Mouse (Mus musculus) spleen, adult 2 months (tissue): ENCODE results near the gene Klf2. TPM values are rescaled to one million over a fixed set of nuclear protein-coding genes. Genes with fewer than 3 reads are reported as not detected.

ENCODE experiments used
- DNase-seq, 2 experiments: peaks; one replicate each; pipeline versions ENCODE4 v3.0.0 to v3.0.0-alpha.2; 2012 to 2021; ENCODE audit warnings: low spot score in 2 of 2, low read depth in 1 of 2
- H3K27ac ChIP-seq: fragments of 200-500 bp; 2 replicates; pipeline ENCODE4 v1.5.1; 2012; ENCODE audit warnings: low read length, inconsistent platforms; ENCODE audit not compliant: insufficient read depth
- H3K27me3 ChIP-seq: fragments of 200-500 bp; 2 replicates; pipeline ENCODE4 v1.6.1; 2012; ENCODE audit warnings: mild to moderate bottlenecking, moderate library complexity, low read length, inconsistent platforms; ENCODE audit not compliant: control insufficient read depth, insufficient read depth
- H3K36me3 ChIP-seq: fragments of 200-500 bp; 2 replicates; pipeline ENCODE4 v1.6.1; 2012; ENCODE audit warnings: mild to moderate bottlenecking, low read length, inconsistent platforms; ENCODE audit not compliant: control insufficient read depth, insufficient read depth
- H3K4me1 ChIP-seq: fragments of 200-500 bp; 2 replicates; pipeline ENCODE4 v1.6.1; 2011; ENCODE audit warnings: inconsistent platforms; ENCODE audit not compliant: control insufficient read depth, insufficient read depth, insufficient read length
- H3K4me3 ChIP-seq: fragments of 200-500 bp; 2 replicates; pipeline ENCODE4 v1.5.1; 2011; ENCODE audit warnings: mild to moderate bottlenecking, inconsistent platforms; ENCODE audit not compliant: insufficient read depth, insufficient read length; ENCODE audit errors: extremely low read depth
- CTCF ChIP-seq: fragments of 200-500 bp; IDR thresholded peaks from 2 replicates; pipeline ENCODE4 v1.5.1; 2011; ENCODE audit warnings: mild to moderate bottlenecking, inconsistent platforms; ENCODE audit not compliant: insufficient read depth, insufficient read length, insufficient replicate concordance; ENCODE audit errors: extremely low read depth
- POLR2A ChIP-seq: fragments of 200-500 bp; IDR thresholded peaks from 2 replicates; pipeline ENCODE4 v1.6.1; 2011; ENCODE audit warnings: low read depth, low read length, inconsistent platforms
- WGBS: fragments of 180-500 bp; shearing (Covaris S2); methylation state at CpG from one replicate; pipeline ENCODE4 v1.1.7; 2018; 5-methylcytosine and 5-hydroxymethylcytosine counted together
- polyA plus RNA-seq: library from polyadenylated mRNA; depleted of rRNA; stranded (reverse); fragments of >200 nt; gene quantifications from 2 replicates; pipeline ENCODE4 v1.2.3, GENCODE M21; 2012

The Klf2 gene
- polyA plus RNA-seq, 1 experiment: 219 TPM

- Histone ChIP-seq H3K36me3 (no peaks in the 10 kb centered on the region), H3K27ac (no peak overlapping the region), H3K4me1 (peaks cover 12% of the 10 kb centered on the region), H3K27me3 (no peaks in the 10 kb centered on the region), H3K4me3 (no peak overlapping the region)
- no peak for DNase-seq
- TF ChIP-seq POLR2A: no peak
- TF ChIP-seq CTCF: no peak
Measured at GRCm38 (mm10) chr8:72293309-72293708, 25.5 kb upstream of the Klf2 start.

- no peak for DNase-seq
- no peak for TF ChIP-seq CTCF
- TF ChIP-seq POLR2A: no peak
- H3K36me3 ChIP-seq: no peaks in the 10 kb centered on the region
- WGBS: 34% methylated on average over 3 of the region's 3 CpGs
- peaks cover 12% of the 10 kb centered on the region for H3K4me1 ChIP-seq
- no peak overlapping the region for H3K4me3 ChIP-seq
- H3K27me3 ChIP-seq: no peaks in the 10 kb centered on the region
- peak overlapping the region; percentile 17; the same call in 1 of the 2 replicates for H3K27ac ChIP-seq
Measured at GRCm38 (mm10) chr8:72295125-72295524, 23.7 kb upstream of the Klf2 start.

GRCm38 (mm10) chr8:72295679-72296078 lies 23.2 kb upstream of the Klf2 start:
- Histone ChIP-seq H3K27ac (peak overlapping the region; percentile 86), H3K4me1 (peaks cover 12% of the 10 kb centered on the region), H3K27me3 (no peaks in the 10 kb centered on the region), H3K36me3 (no peaks in the 10 kb centered on the region), H3K4me3 (no peak overlapping the region)
- peak in 1 of 2 experiments; percentile 48 for DNase-seq
- TF ChIP-seq POLR2A (no peak; the same call in 1 of the 2 replicates), CTCF (no peak)
- 7% methylated on average over 8 of the region's 8 CpGs for WGBS

DNA sequence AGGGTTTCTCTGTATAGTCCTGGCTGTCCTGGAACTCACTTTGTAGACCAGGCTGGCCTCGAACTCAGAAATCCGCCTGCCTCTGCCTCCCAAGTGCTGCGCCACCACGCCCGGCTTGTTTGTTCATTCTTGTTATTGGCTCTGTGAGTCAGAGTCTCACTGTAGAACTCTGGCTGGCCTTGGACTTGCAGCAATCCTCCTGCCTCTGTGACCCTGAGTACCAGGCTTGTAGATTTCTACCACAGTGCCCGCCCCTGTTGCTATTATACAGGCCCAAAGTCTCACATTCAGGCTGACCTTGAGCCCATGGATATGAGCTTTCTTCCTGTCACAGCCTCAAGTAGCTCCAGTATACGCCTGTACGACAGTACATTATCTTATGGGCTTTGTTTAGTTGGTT lies 22.3 kb upstream of the Klf2 start:
- no peak for DNase-seq
- peaks cover 9% of the 10 kb centered on the region for H3K4me1 ChIP-seq
- TF ChIP-seq CTCF (no peak), POLR2A (no peak)
- no peaks in the 10 kb centered on the region for H3K36me3 ChIP-seq
- H3K27me3 ChIP-seq: no peaks in the 10 kb centered on the region
- peak overlapping the region; percentile 32; the same call in 1 of the 2 replicates for H3K27ac ChIP-seq
- no peak overlapping the region for H3K4me3 ChIP-seq
- 92% methylated on average over 8 of the region's 8 CpGs for WGBS

DNA sequence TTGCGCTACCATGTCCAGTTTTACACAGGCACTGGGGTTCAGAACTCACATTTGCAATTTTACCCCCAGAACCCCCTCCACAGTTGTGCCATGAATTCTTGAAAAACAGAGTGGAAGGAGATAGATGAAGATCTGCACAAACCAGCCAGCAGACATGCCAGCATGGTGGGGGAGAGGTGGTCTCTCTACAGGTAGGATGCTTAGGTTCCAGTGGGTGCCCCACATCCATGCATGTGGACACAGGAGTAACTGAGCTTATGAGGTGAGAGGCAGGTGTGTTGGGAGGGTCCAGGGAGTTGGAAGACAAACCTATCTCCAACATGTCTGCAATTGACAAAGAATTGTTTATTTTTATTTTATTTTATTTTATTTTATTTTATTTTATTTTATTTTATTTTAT lies 19.9 kb upstream of the Klf2 start:
- Histone ChIP-seq H3K4me3 (no peak overlapping the region), H3K36me3 (no peaks in the 10 kb centered on the region), H3K27me3 (no peaks in the 10 kb centered on the region), H3K27ac (no peak overlapping the region), H3K4me1 (peaks cover 18% of the 10 kb centered on the region)
- DNase-seq: no peak
- 89% methylated on average over 1 of the region's 1 CpGs for WGBS
- TF ChIP-seq CTCF: no peak

GRCm38 (mm10) chr8:72300654-72301400 lies 18.0 kb upstream of the Klf2 start:
- peaks cover 17% of the 10 kb centered on the region for H3K4me1 ChIP-seq
- no peak overlapping the region for H3K4me3 ChIP-seq
- no peaks in the 10 kb centered on the region for H3K36me3 ChIP-seq
- H3K27me3 ChIP-seq: no peaks in the 10 kb centered on the region
- no peak overlapping the region for H3K27ac ChIP-seq
- WGBS: 87% methylated on average over 9 of the region's 9 CpGs
- TF ChIP-seq POLR2A (no peak), CTCF (no peak)
- DNase-seq: no peak

- Histone ChIP-seq H3K4me1 (peaks cover 16% of the 10 kb centered on the region; the same call in 1 of the 2 replicates), H3K4me3 (no peak overlapping the region), H3K27ac (no peak overlapping the region), H3K27me3 (no peaks in the 10 kb centered on the region), H3K36me3 (no peaks in the 10 kb centered on the region)
- WGBS: 93% methylated on average over 5 of the region's 5 CpGs
- TF ChIP-seq CTCF (no peak), POLR2A (no peak)
- no peak for DNase-seq
Measured at GRCm38 (mm10) chr8:72301497-72301896, 17.3 kb upstream of the Klf2 start.
